Mouse (Mus musculus): Measurements from ENCODE around the gene Shkbp1. TPM values are rescaled to one million over a fixed set of nuclear protein-coding genes. Genes with fewer than 3 reads are reported as not detected.
A peak's percentile ranks its signal among the peaks of the same experiment; 100 is the strongest.

Shkbp1 gene
- polyA plus RNA-seq, 1 experiment from 2014 or later: 50.7 TPM

DNA sequence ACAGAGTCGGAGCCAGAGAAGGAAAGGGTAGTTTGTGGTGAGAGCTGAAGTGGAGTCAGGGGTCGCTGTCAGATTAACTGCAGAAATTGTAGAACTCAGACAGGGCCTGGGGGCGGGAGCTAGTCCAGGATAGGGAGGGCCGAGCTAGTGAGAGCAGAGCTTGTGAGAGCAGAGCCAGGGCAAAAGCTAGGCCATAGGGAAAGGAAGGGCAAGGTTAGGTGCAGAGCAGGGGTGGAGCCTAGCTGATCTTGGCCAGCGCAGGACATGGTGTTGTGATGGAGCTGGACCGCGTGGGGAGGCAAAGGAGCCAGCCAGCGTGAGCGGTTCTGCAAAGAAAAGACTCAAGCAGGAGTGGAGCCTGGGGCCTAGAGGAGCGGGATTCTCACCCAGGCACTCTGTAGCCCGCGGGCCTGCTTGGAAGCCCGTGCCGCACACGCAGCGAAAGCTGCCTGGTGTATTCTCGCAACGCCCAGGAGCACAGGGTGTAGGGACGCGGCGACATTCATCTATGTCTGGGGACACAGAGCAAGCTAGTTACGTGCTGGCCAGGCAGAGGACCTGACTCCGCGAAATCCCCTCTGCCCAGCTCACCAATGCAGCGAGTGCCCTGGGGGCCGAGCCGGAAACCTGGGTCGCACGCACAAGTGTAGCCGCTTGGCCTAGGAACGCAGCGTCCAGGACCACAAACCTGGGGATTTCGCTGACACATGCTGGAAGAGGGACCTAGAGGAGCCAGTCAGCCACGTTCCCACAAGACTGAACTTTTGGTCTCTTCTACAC lies 29.5 kb downstream of the Shkbp1 start:
- Histone ChIP-seq H3K27ac (ENCODE audit: low read depth, low read length) (no peak overlapping the region), H3K4me1 (ENCODE audit: control insufficient read depth, insufficient read depth, low read length) (peaks cover 11% of the 10 kb centered on the region), H3K9ac (ENCODE audit: low read length) (no peak overlapping the region), H3K4me3 (ENCODE audit: low read depth, low read length) (peak overlapping the region; percentile 25; the same call in 1 of the 2 replicates), H3K27me3 (ENCODE audit: control insufficient read depth, insufficient read depth, low read length) (peaks cover 66% of the 10 kb centered on the region), H3K4me2 (peak overlapping the region; percentile 44; the same call in 1 of the 2 replicates), H3K9me3 (ENCODE audit: control insufficient read depth, low read length) (no peaks in the 10 kb centered on the region), H3K36me3 (ENCODE audit: control insufficient read depth, insufficient read depth, low read length) (no peaks in the 10 kb centered on the region)
- 19% methylated on average over 34 of the region's 34 CpGs for WGBS
- ATAC-seq (ENCODE audit: low FRiP score) (no peak), DNase-seq (ENCODE audit: low spot score, missing footprints) (peak; percentile 87)

DNA sequence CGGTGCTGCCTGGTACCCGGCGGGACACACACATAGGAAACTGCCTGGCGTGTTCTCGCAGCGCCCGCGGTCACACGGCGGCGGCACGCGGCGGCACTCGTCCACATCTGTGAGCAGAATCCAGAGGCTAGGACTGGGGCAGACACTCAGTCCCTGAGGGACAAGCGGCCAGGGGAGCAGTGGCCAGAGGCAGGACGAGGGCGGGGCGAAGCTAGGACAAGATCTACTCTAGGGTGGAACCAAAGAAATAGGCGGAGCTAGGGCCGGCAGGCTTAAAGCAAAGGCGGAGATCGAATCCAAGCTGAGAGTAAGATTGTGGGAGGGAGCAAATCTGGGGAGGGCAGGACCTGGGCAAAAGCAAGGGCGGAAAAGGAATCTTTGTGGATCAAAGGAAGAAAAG lies 30.1 kb downstream of the Shkbp1 start:
- Histone ChIP-seq H3K9me3 (ENCODE audit: control insufficient read depth, low read length) (no peaks in the 10 kb centered on the region), H3K36me3 (ENCODE audit: control insufficient read depth, insufficient read depth, low read length) (no peaks in the 10 kb centered on the region), H3K4me2 (peak overlapping the region; percentile 44), H3K9ac (ENCODE audit: low read length) (no peak overlapping the region), H3K4me3 (ENCODE audit: low read depth, low read length) (peak overlapping the region; percentile 25), H3K27me3 (ENCODE audit: control insufficient read depth, insufficient read depth, low read length) (peaks cover 60% of the 10 kb centered on the region), H3K4me1 (ENCODE audit: control insufficient read depth, insufficient read depth, low read length) (peaks cover 7% of the 10 kb centered on the region), H3K27ac (ENCODE audit: low read depth, low read length) (no peak overlapping the region)
- DNase-seq (ENCODE audit: low spot score, missing footprints) (peak; percentile 91), ATAC-seq (ENCODE audit: low FRiP score) (peak; percentile 43)
- WGBS: 1% methylated on average over 24 of the region's 24 CpGs

DNA sequence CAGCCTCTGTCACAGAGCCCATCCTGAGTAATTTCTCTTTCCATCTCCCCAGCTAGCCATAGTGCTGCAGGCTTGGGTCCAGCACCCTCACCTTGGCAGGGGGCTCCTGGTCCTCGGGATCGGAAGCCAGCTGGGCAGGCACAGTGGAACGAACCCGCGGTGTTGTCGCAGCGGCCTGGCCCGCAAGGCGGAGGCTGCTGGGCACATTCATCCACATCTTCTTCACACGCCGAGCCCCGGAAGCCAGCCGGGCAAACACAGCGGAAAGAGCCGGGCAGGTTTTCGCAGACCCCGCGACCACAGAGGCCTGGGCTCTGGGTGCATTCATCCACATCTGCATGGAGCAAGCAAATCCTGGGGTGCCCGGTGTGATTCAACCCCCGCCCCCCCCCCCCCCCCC lies 30.9 kb downstream of the Shkbp1 start:
- H3K9ac ChIP-seq (ENCODE audit: low read length): no peak overlapping the region
- H3K27me3 ChIP-seq (ENCODE audit: control insufficient read depth, insufficient read depth, low read length): peaks cover 53% of the 10 kb centered on the region
- no peaks in the 10 kb centered on the region for H3K9me3 ChIP-seq (ENCODE audit: control insufficient read depth, low read length)
- H3K4me2 ChIP-seq: no peak overlapping the region
- WGBS: 53% methylated on average over 18 of the region's 20 CpGs
- ATAC-seq (ENCODE audit: low FRiP score): no peak
- H3K4me1 ChIP-seq (ENCODE audit: control insufficient read depth, insufficient read depth, low read length): peaks cover 4% of the 10 kb centered on the region
- H3K27ac ChIP-seq (ENCODE audit: low read depth, low read length): no peak overlapping the region
- H3K36me3 ChIP-seq (ENCODE audit: control insufficient read depth, insufficient read depth, low read length): no peaks in the 10 kb centered on the region
- DNase-seq (ENCODE audit: low spot score, missing footprints): peak; percentile 82
- H3K4me3 ChIP-seq (ENCODE audit: low read depth, low read length): no peak overlapping the region

GRCm38 (mm10) chr7:27324161-27324560 lies 31.7 kb downstream of the Shkbp1 start:
- no peak for DNase-seq (ENCODE audit: low spot score, missing footprints)
- H3K36me3 ChIP-seq (ENCODE audit: control insufficient read depth, insufficient read depth, low read length): no peaks in the 10 kb centered on the region
- H3K9ac ChIP-seq (ENCODE audit: low read length): no peak overlapping the region
- no peaks in the 10 kb centered on the region for H3K9me3 ChIP-seq (ENCODE audit: control insufficient read depth, low read length)
- no peak for ATAC-seq (ENCODE audit: low FRiP score)
- WGBS: 94% methylated on average over 11 of the region's 11 CpGs
- no peak overlapping the region for H3K4me3 ChIP-seq (ENCODE audit: low read depth, low read length)
- no peak overlapping the region for H3K4me2 ChIP-seq
- no peak overlapping the region for H3K27ac ChIP-seq (ENCODE audit: low read depth, low read length)
- peaks cover under 1% of the 10 kb centered on the region for H3K4me1 ChIP-seq (ENCODE audit: control insufficient read depth, insufficient read depth, low read length)
- H3K27me3 ChIP-seq (ENCODE audit: control insufficient read depth, insufficient read depth, low read length): peaks cover 45% of the 10 kb centered on the region

DNA sequence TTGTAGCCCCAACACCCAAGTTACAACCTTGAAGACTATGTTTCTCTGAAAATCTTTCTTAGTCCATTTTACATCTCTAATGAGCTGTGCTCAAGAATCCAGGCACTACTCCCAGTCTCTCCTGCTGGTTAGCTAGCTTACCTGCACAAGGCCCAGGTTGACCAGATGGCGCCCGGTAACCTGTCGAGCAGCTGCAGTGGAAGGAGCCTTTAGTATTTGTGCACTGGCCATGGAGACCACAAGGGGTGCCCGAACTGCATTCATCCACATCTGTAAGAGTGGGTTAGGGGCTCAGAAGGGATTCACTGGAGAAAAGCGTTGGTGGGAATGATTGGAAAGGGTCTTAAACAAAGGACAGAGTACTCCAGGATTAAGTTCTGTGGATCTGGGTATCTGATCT lies 32.8 kb downstream of the Shkbp1 start:
- Histone ChIP-seq H3K27me3 (ENCODE audit: control insufficient read depth, insufficient read depth, low read length) (peaks cover 33% of the 10 kb centered on the region), H3K4me1 (ENCODE audit: control insufficient read depth, insufficient read depth, low read length) (no peaks in the 10 kb centered on the region; the same call in none of the 2 replicates), H3K36me3 (ENCODE audit: control insufficient read depth, insufficient read depth, low read length) (no peaks in the 10 kb centered on the region), H3K9me3 (ENCODE audit: control insufficient read depth, low read length) (no peaks in the 10 kb centered on the region), H3K27ac (ENCODE audit: low read depth, low read length) (no peak overlapping the region), H3K4me3 (ENCODE audit: low read depth, low read length) (no peak overlapping the region), H3K4me2 (no peak overlapping the region), H3K9ac (ENCODE audit: low read length) (no peak overlapping the region)
- no peak for DNase-seq (ENCODE audit: low spot score, missing footprints)
- 87% methylated on average over 5 of the region's 5 CpGs for WGBS
- ATAC-seq (ENCODE audit: low FRiP score): no peak

- H3K9ac ChIP-seq (ENCODE audit: low read length): no peak overlapping the region
- H3K4me3 ChIP-seq (ENCODE audit: low read depth, low read length): no peak overlapping the region
- peaks cover 27% of the 10 kb centered on the region for H3K27me3 ChIP-seq (ENCODE audit: control insufficient read depth, insufficient read depth, low read length)
- no peak overlapping the region for H3K4me2 ChIP-seq
- 14% methylated on average over 13 of the region's 13 CpGs for WGBS
- H3K27ac ChIP-seq (ENCODE audit: low read depth, low read length): no peak overlapping the region
- DNase-seq (ENCODE audit: low spot score, missing footprints) (no peak), ATAC-seq (ENCODE audit: low FRiP score) (no peak)
- H3K9me3 ChIP-seq (ENCODE audit: control insufficient read depth, low read length): no peaks in the 10 kb centered on the region
- no peaks in the 10 kb centered on the region; the same call in none of the 2 replicates for H3K4me1 ChIP-seq (ENCODE audit: control insufficient read depth, insufficient read depth, low read length)
- no peaks in the 10 kb centered on the region for H3K36me3 ChIP-seq (ENCODE audit: control insufficient read depth, insufficient read depth, low read length)
Measured at GRCm38 (mm10) chr7:27322291-27322690, 33.5 kb downstream of the Shkbp1 start.

GRCm38 (mm10) chr7:27319411-27319810 lies 36.4 kb downstream of the Shkbp1 start:
- Histone ChIP-seq H3K9ac (ENCODE audit: low read length) (no peak overlapping the region), H3K27me3 (ENCODE audit: control insufficient read depth, insufficient read depth, low read length) (peaks cover 4% of the 10 kb centered on the region), H3K4me1 (ENCODE audit: control insufficient read depth, insufficient read depth, low read length) (no peaks in the 10 kb centered on the region; the same call in 1 of the 2 replicates), H3K36me3 (ENCODE audit: control insufficient read depth, insufficient read depth, low read length) (no peaks in the 10 kb centered on the region), H3K9me3 (ENCODE audit: control insufficient read depth, low read length) (no peaks in the 10 kb centered on the region), H3K27ac (ENCODE audit: low read depth, low read length) (no peak overlapping the region), H3K4me2 (no peak overlapping the region), H3K4me3 (ENCODE audit: low read depth, low read length) (no peak overlapping the region)
- WGBS: 91% methylated on average over 22 of the region's 22 CpGs
- DNase-seq (ENCODE audit: low spot score, missing footprints) (no peak), ATAC-seq (ENCODE audit: low FRiP score) (no peak)

DNA sequence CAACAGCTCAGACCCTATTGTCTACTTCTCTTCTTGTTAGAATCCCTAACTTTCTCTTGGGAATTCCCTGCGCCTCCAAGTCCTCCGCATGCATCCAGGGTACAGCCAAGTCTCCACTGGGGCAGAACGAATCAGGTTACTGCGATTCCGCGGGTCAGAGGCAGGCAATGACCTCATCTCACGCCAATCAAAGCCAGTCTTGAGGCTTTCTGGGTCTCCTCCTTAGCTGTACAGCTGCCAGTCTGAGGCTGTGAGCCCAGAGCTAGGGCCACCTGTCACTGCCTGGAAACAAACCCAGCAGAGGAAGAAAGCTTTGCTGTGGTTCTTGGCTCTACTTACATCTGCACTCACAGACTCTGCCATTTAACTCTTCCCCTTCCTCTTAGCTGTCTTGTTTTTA lies 39.9 kb downstream of the Shkbp1 start:
- ATAC-seq (ENCODE audit: low FRiP score) (peak; percentile 63; the same call in 1 of the 2 replicates), DNase-seq (ENCODE audit: low spot score, missing footprints) (peak; percentile 88)
- no peak overlapping the region for H3K9ac ChIP-seq (ENCODE audit: low read length)
- no peak overlapping the region for H3K4me3 ChIP-seq (ENCODE audit: low read depth, low read length)
- 30% methylated on average over 7 of the region's 7 CpGs for WGBS
- H3K36me3 ChIP-seq (ENCODE audit: control insufficient read depth, insufficient read depth, low read length): no peaks in the 10 kb centered on the region
- H3K4me1 ChIP-seq (ENCODE audit: control insufficient read depth, insufficient read depth, low read length): no peaks in the 10 kb centered on the region; the same call in 1 of the 2 replicates
- no peak overlapping the region for H3K27ac ChIP-seq (ENCODE audit: low read depth, low read length)
- peaks cover 3% of the 10 kb centered on the region; the same call in 1 of the 2 replicates for H3K9me3 ChIP-seq (ENCODE audit: control insufficient read depth, low read length)
- H3K27me3 ChIP-seq (ENCODE audit: control insufficient read depth, insufficient read depth, low read length): no peaks in the 10 kb centered on the region
- H3K4me2 ChIP-seq: no peak overlapping the region

- no peak overlapping the region for H3K4me3 ChIP-seq (ENCODE audit: low read depth, low read length)
- H3K27me3 ChIP-seq (ENCODE audit: control insufficient read depth, insufficient read depth, low read length): peaks cover 9% of the 10 kb centered on the region
- ATAC-seq (ENCODE audit: low FRiP score) (no peak), DNase-seq (ENCODE audit: low spot score, missing footprints) (no peak)
- H3K36me3 ChIP-seq (ENCODE audit: control insufficient read depth, insufficient read depth, low read length): no peaks in the 10 kb centered on the region
- peaks cover 6% of the 10 kb centered on the region for H3K4me1 ChIP-seq (ENCODE audit: control insufficient read depth, insufficient read depth, low read length)
- H3K9me3 ChIP-seq (ENCODE audit: control insufficient read depth, low read length): peaks cover 3% of the 10 kb centered on the region; the same call in 1 of the 2 replicates
- no peak overlapping the region for H3K4me2 ChIP-seq
- no peak overlapping the region for H3K9ac ChIP-seq (ENCODE audit: low read length)
- no peak overlapping the region for H3K27ac ChIP-seq (ENCODE audit: low read depth, low read length)
- WGBS: 86% methylated on average over 3 of the region's 3 CpGs
Measured at GRCm38 (mm10) chr7:27314393-27314792, 41.4 kb downstream of the Shkbp1 start.
